Mouse (Mus musculus): ENCODE measurements around the gene Gm128.

The Gm128 gene

GRCm38 (mm10) chr3:95241498-95241897 is at the start of gene Gm128:
Gene Gm128, minus strand, starts transcription at chr3:95241598.
- no peak for DNase-seq (ENCODE audit: low spot score)

GRCm38 (mm10) chr3:95291041-95291440 is 49.6 kb upstream of the Gm128 start:
- no peak for DNase-seq (ENCODE audit: low spot score)

- DNase-seq (ENCODE audit: low spot score), result no peak
These were observed 48.8 kb upstream of the Gm128 start for GRCm38 (mm10) chr3:95290156-95290555.

GRCm38 (mm10) chr3:95289419-95289818 is 48.0 kb upstream of the Gm128 start:
- DNase-seq (ENCODE audit: low spot score), result no peak

- no peak for DNase-seq (ENCODE audit: low spot score)
These were observed 46.1 kb upstream of the Gm128 start for GRCm38 (mm10) chr3:95287541-95287940.

- DNase-seq (ENCODE audit: low spot score), result no peak
These were observed 45.1 kb upstream of the Gm128 start for GRCm38 (mm10) chr3:95286510-95286909.

- no peak for DNase-seq (ENCODE audit: low spot score)
These were observed 44.6 kb upstream of the Gm128 start for GRCm38 (mm10) chr3:95286011-95286410.

- no peak for DNase-seq (ENCODE audit: low spot score)
These were observed 44.0 kb upstream of the Gm128 start for GRCm38 (mm10) chr3:95285390-95285789.

- no peak for DNase-seq (ENCODE audit: low spot score)
These were observed 43.3 kb upstream of the Gm128 start for GRCm38 (mm10) chr3:95284501-95285281.

GRCm38 (mm10) chr3:95284062-95284461 is 42.7 kb upstream of the Gm128 start:
- DNase-seq (ENCODE audit: low spot score), result no peak

GRCm38 (mm10) chr3:95283589-95283941 is 42.2 kb upstream of the Gm128 start:
- no peak for DNase-seq (ENCODE audit: low spot score)

GRCm38 (mm10) chr3:95282865-95283588 is 41.6 kb upstream of the Gm128 start:
- peak; percentile 84 for DNase-seq (ENCODE audit: low spot score)

GRCm38 (mm10) chr3:95282381-95282864 is 41.0 kb upstream of the Gm128 start:
- peak; percentile 50 for DNase-seq (ENCODE audit: low spot score)

GRCm38 (mm10) chr3:95281216-95282126 is 40.1 kb upstream of the Gm128 start, which contains the start of the genes Mindy1 and Prune1:
Gene Mindy1, plus strand, starts transcription at chr3:95281345.
Gene Prune1, minus strand, starts transcription at chr3:95282076.
- peak; percentile 99 for DNase-seq (ENCODE audit: low spot score)

GRCm38 (mm10) chr3:95280747-95281146 is 39.3 kb upstream of the Gm128 start:
- peak; percentile 45 for DNase-seq (ENCODE audit: low spot score)

- no peak for DNase-seq (ENCODE audit: low spot score)
These were observed 35.8 kb upstream of the Gm128 start for GRCm38 (mm10) chr3:95277149-95277551.

GRCm38 (mm10) chr3:95276428-95276934 is 35.1 kb upstream of the Gm128 start:
- no peak for DNase-seq (ENCODE audit: low spot score)

GRCm38 (mm10) chr3:95275161-95275560 is 33.8 kb upstream of the Gm128 start:
- DNase-seq (ENCODE audit: low spot score), result no peak

GRCm38 (mm10) chr3:95274453-95274852 is 33.1 kb upstream of the Gm128 start:
- no peak for DNase-seq (ENCODE audit: low spot score)

GRCm38 (mm10) chr3:95273471-95273870 is 32.1 kb upstream of the Gm128 start:
- DNase-seq (ENCODE audit: low spot score), result no peak

GRCm38 (mm10) chr3:95270766-95271364 is 29.5 kb upstream of the Gm128 start:
- no peak for DNase-seq (ENCODE audit: low spot score)

All from embryo, embryonic 10.5 days (tissue).